Mouse (Mus musculus) neutrophil, adult 5-6 weeks (primary cell): Measurements from ENCODE around the gene Setd1a. TPM values are rescaled to one million over a fixed set of nuclear protein-coding genes. Genes with fewer than 3 reads are reported as not detected.
A peak's percentile ranks its signal among the peaks of the same experiment; 100 is the strongest.
"Not testable (repeated sequence)": the region's sequence is repeated elsewhere in the genome, so short reads cannot be mapped to it uniquely, and the experiment has no call there.

Experiments
- ATAC-seq: fragments of 151-379, 151-347 bp; 2 replicates; pipeline ENCODE4 v1.8.0; 2017; ENCODE audit warnings: mild to moderate bottlenecking, moderate TSS enrichment; ENCODE audit not compliant: insufficient number of reproducible peaks, poor library complexity, low FRiP score, severe bottlenecking; ENCODE audit errors: extremely low read depth
- total RNA-seq: library from RNA; stranded (forward); fragments of 200-1000 nt; gene quantifications from 2 replicates; pipeline ENCODE4 v1.2.3, GENCODE M21; 2017

The Setd1a gene
- total RNA-seq = 14.4 and 16.7 TPM in 2 replicates

- peak; percentile 17; the same call in 1 of the 2 replicates for ATAC-seq
Measured at GRCm38 (mm10) chr7:127776426-127776825, at the start of gene Setd1a. Gene Setd1a (plus strand): TSS chr7:127776670.

- no peak for ATAC-seq
Measured at GRCm38 (mm10) chr7:127727898-127728297, 48.6 kb upstream of the Setd1a start.

- no peak for ATAC-seq
Measured at GRCm38 (mm10) chr7:127730170-127730569, 46.3 kb upstream of the Setd1a start.

GRCm38 (mm10) chr7:127732066-127732465 lies 44.4 kb upstream of the Setd1a start, which contains the start of gene Ctf2:
Gene Ctf2 (minus strand): TSS chr7:127732166.
- not testable (repeated sequence) for ATAC-seq

- no peak for ATAC-seq
Measured at GRCm38 (mm10) chr7:127744366-127745045, 32.0 kb upstream of the Setd1a start, which contains the start of gene Fbxl19. Gene Fbxl19 (plus strand): TSS chr7:127744543.

- peak; percentile 87 for ATAC-seq
Measured at GRCm38 (mm10) chr7:127745251-127745651, 31.2 kb upstream of the Setd1a start.

- ATAC-seq = peak; percentile 58
Measured at GRCm38 (mm10) chr7:127745652-127746493, 30.6 kb upstream of the Setd1a start.

- no peak for ATAC-seq
Measured at GRCm38 (mm10) chr7:127746494-127747491, 29.7 kb upstream of the Setd1a start.

- ATAC-seq = no peak
Measured at GRCm38 (mm10) chr7:127747559-127748234, 28.8 kb upstream of the Setd1a start.

- ATAC-seq = no peak
Measured at GRCm38 (mm10) chr7:127748235-127748560, 28.3 kb upstream of the Setd1a start.

GRCm38 (mm10) chr7:127750131-127751127 lies 26.0 kb upstream of the Setd1a start:
- ATAC-seq = no peak

GRCm38 (mm10) chr7:127751619-127752018 lies 24.9 kb upstream of the Setd1a start:
- no peak for ATAC-seq

- no peak for ATAC-seq
Measured at GRCm38 (mm10) chr7:127752069-127752468, 24.4 kb upstream of the Setd1a start.

GRCm38 (mm10) chr7:127753158-127753557 lies 23.3 kb upstream of the Setd1a start:
- ATAC-seq = no peak

- ATAC-seq = no peak
Measured at GRCm38 (mm10) chr7:127753741-127754140, 22.7 kb upstream of the Setd1a start.

- no peak for ATAC-seq
Measured at GRCm38 (mm10) chr7:127759716-127760115, 16.8 kb upstream of the Setd1a start.

GRCm38 (mm10) chr7:127760478-127760877 lies 16.0 kb upstream of the Setd1a start:
- no peak for ATAC-seq
